Mouse (Mus musculus) erythroblast, embryonic 14.5 days (primary cell): ENCODE measurements around the gene Hoxb9. TPM values are rescaled to one million over a fixed set of nuclear protein-coding genes. Genes with fewer than 3 reads are reported as not detected.

Source experiments
- H3K27me3 ChIP-seq: 2 replicates; pipeline ENCODE4 v1.6.1; 2012; ENCODE audit warnings: inconsistent platforms; ENCODE audit not compliant: control insufficient read depth
- H3K36me3 ChIP-seq: 2 replicates; pipeline ENCODE4 v1.6.1; 2012; ENCODE audit warnings: mild to moderate bottlenecking, inconsistent platforms; ENCODE audit not compliant: control insufficient read depth
- H3K4me1 ChIP-seq: 2 replicates; pipeline ENCODE4 v1.6.1; 2012; ENCODE audit warnings: inconsistent platforms; ENCODE audit not compliant: control insufficient read depth
- H3K4me3 ChIP-seq: replicated peaks from 2 replicates; pipeline ENCODE3; 2012; ENCODE audit warnings: moderate library complexity, mild to moderate bottlenecking, inconsistent platforms
- H3K9me3 ChIP-seq: 2 replicates; pipeline ENCODE4 v1.6.1; 2012; ENCODE audit warnings: low read length, inconsistent platforms, mixed read lengths; ENCODE audit not compliant: control insufficient read depth
- GATA1 ChIP-seq: IDR thresholded peaks from 2 replicates; pipeline ENCODE4 v1.6.1; 2012; ENCODE audit warnings: low read length, inconsistent platforms, mixed read lengths
- TAL1 ChIP-seq: IDR thresholded peaks from 3 replicates; pipeline ENCODE4 v1.6.1; 2012; ENCODE audit warnings: low read length, inconsistent platforms, mixed read lengths
- polyA plus RNA-seq: library from polyadenylated mRNA; stranded (reverse); fragments of >175 nt; gene quantifications from 2 replicates; pipeline ENCODE4 v1.2.3, GENCODE M21; 2012

Hoxb9 gene
- polyA plus RNA-seq, 1 experiment, result not detected

DNA sequence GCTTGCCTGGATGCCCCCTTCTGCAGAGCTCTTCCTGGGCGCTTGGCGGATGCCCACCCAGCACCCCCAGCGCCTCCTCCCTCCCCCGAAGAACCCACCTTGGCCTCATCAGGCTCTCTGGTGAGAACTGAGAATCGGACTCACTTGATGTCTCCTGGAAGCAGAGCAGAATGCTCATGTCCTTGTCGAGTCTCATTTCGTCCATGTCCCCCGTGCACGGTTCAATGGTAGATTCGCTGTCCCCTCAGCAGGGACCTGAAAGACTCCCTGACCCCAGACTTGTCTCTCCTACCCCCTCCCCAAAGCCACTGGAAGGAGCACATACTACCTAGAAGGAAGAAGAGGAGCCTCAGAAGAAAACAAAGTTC is 29.8 kb downstream of the Hoxb9 start:
- Histone ChIP-seq H3K36me3 (no peaks in the 10 kb centered on the region), H3K27me3 (peaks cover 100% of the 10 kb centered on the region), H3K4me3 (no peak overlapping the region), H3K4me1 (no peaks in the 10 kb centered on the region), H3K9me3 (no peaks in the 10 kb centered on the region)
- TF ChIP-seq TAL1, result no peak
- TF ChIP-seq GATA1, result no peak

GRCm38 (mm10) chr11:96301837-96302236 is 30.6 kb downstream of the Hoxb9 start:
- TF ChIP-seq TAL1, result no peak
- no peak for TF ChIP-seq GATA1
- no peaks in the 10 kb centered on the region for H3K36me3 ChIP-seq
- H3K4me3 ChIP-seq, result no peak overlapping the region
- no peaks in the 10 kb centered on the region for H3K9me3 ChIP-seq
- H3K27me3 ChIP-seq, result peaks cover 100% of the 10 kb centered on the region
- H3K4me1 ChIP-seq, result no peaks in the 10 kb centered on the region

- TF ChIP-seq TAL1, result no peak
- TF ChIP-seq GATA1, result no peak
- no peaks in the 10 kb centered on the region for H3K36me3 ChIP-seq
- H3K4me1 ChIP-seq, result no peaks in the 10 kb centered on the region
- no peak overlapping the region for H3K4me3 ChIP-seq
- no peaks in the 10 kb centered on the region for H3K9me3 ChIP-seq
- peaks cover 100% of the 10 kb centered on the region for H3K27me3 ChIP-seq
Observed at GRCm38 (mm10) chr11:96302381-96303150, 31.3 kb downstream of the Hoxb9 start.

DNA sequence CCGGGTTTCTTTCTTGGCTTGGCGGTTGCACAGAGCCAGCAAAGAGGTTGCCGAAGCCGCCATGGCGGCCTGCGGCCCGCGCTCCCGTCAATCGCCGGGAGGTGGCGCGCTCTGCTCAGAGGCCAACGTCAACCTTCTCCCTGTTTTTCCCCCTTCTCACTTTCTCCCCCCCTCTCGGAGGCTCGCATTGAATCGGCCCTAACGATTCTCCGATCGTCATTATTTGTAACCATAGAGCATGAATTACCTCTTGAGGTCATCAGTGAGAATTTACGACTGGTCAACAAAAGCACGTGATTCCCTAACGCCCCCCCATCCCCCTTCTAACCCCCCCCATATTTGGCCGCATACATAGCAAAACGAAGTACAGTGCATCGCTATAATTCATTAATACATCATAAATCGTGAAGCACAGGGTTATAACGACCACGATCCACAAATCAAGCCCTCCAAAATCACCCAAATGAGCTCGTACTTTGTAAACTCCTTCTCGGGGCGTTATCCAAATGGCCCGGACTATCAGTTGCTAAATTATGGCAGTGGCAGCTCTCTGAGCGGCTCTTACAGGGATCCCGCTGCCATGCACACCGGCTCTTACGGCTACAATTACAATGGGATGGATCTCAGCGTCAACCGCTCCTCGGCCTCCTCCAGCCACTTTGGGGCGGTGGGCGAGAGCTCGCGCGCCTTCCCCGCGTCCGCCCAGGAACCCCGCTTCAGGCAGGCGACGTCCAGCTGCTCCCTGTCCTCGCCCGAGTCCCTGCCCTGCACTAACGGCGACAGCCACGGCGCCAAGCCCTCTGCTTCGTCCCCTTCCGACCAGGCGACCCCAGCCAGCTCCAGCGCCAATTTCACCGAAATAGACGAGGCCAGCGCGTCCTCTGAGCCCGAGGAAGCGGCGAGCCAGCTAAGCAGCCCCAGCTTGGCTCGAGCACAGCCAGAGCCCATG is 32.2 kb downstream of the Hoxb9 start, which contains the start of gene Hoxb5:
Gene Hoxb5, plus strand, starts transcription at position 186 of the 949 bp plus-strand sequence.
- H3K27me3 ChIP-seq, result peaks cover 100% of the 10 kb centered on the region
- H3K9me3 ChIP-seq, result no peaks in the 10 kb centered on the region
- no peaks in the 10 kb centered on the region for H3K36me3 ChIP-seq
- no peak within 1 kb of the TSS for H3K4me3 ChIP-seq
- H3K4me1 ChIP-seq, result no peaks in the 10 kb centered on the region
- TF ChIP-seq GATA1 (no peak), TAL1 (no peak)

DNA sequence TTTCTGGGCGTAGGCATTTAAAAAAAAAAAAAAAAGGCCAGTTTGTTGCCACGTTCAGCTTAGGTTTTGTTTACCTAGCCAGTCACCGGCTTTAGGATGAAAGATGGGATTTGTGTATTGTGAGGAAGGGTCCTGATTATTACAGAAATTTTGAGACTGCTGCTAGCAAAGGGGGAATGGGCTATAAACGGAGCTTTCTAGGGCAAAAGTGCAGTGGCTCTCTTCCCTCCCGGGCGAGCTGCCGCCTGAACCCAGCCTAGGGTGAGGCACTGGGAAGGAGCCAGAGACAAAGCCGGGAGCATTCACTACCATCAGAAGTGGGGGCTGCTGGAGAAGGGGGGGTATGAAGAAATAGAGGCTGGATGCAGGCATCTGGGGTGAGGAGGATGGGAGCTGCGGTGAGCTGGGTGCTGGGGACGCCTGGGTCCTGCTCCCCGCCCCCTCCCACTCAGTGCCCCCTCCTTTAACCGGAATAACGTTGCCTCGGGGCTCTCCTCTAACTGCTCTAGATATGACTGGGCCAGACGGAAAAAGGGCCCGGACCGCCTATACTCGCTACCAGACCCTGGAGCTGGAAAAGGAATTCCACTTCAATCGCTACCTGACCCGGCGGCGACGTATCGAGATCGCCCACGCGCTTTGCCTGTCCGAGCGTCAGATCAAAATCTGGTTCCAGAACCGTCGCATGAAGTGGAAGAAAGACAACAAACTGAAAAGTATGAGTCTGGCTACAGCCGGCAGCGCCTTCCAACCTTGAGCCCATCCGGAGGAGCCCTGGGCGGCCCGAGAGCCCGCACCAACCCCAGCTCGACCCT is 33.3 kb downstream of the Hoxb9 start:
- Histone ChIP-seq H3K27me3 (peaks cover 100% of the 10 kb centered on the region), H3K4me3 (no peak overlapping the region), H3K36me3 (no peaks in the 10 kb centered on the region), H3K9me3 (no peaks in the 10 kb centered on the region), H3K4me1 (no peaks in the 10 kb centered on the region)
- TF ChIP-seq TAL1 (no peak), GATA1 (no peak)

DNA sequence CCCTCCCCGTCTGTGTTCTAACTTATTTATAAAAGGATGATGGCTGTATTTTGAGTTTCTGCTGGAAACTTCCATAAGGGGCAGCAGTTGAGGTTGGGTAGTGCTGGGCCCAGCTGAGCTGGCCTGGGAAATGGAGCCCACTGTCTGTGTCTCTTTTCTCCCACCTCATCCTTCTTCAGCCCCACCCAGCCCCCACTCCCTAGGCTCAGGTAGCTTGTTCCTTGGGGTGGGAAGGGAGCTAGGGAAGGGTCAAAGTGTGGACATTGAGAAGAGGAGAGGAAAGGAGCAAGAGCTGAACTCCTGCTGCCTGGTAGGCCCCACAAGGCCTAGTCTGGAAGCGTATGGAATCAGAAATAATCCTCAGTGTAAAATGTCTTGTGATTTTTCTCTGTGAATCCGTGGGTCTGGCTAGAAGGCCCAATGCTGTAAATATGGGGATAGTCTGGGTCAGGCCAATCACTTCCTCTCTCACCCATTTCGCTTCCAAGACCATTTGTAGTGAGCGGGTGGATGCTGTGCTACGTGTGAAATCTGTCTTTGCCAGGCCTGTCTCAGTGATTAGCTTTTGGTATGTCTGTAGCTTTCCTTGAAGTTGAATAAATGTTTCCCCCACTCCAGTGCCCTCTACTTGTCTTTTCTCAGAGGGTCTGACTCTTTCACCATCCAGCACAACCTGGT is 34.4 kb downstream of the Hoxb9 start:
- Histone ChIP-seq H3K9me3 (no peaks in the 10 kb centered on the region), H3K27me3 (peaks cover 100% of the 10 kb centered on the region), H3K36me3 (no peaks in the 10 kb centered on the region), H3K4me1 (no peaks in the 10 kb centered on the region), H3K4me3 (no peak overlapping the region)
- no peak for TF ChIP-seq GATA1
- TF ChIP-seq TAL1, result no peak

GRCm38 (mm10) chr11:96306183-96306907 is 35.1 kb downstream of the Hoxb9 start:
- no peaks in the 10 kb centered on the region for H3K36me3 ChIP-seq
- peaks cover 100% of the 10 kb centered on the region for H3K27me3 ChIP-seq
- H3K4me1 ChIP-seq, result no peaks in the 10 kb centered on the region
- no peaks in the 10 kb centered on the region for H3K9me3 ChIP-seq
- no peak for TF ChIP-seq TAL1
- no peak for TF ChIP-seq GATA1
- H3K4me3 ChIP-seq, result no peak overlapping the region

GRCm38 (mm10) chr11:96306908-96307269 is 35.6 kb downstream of the Hoxb9 start:
- no peaks in the 10 kb centered on the region for H3K36me3 ChIP-seq
- H3K27me3 ChIP-seq, result peaks cover 100% of the 10 kb centered on the region
- H3K4me1 ChIP-seq, result no peaks in the 10 kb centered on the region
- H3K4me3 ChIP-seq, result no peak overlapping the region
- H3K9me3 ChIP-seq, result no peaks in the 10 kb centered on the region
- TF ChIP-seq GATA1, result no peak
- TF ChIP-seq TAL1, result no peak
